Mouse (Mus musculus): ENCODE measurements at regions not wholly inside any gene's neighbourhood (a gene's known extent, or its start where the extent isn't known, plus 50 kb on each side); places are given as distances from the start of the nearest gene placed in this dataset.

DNA sequence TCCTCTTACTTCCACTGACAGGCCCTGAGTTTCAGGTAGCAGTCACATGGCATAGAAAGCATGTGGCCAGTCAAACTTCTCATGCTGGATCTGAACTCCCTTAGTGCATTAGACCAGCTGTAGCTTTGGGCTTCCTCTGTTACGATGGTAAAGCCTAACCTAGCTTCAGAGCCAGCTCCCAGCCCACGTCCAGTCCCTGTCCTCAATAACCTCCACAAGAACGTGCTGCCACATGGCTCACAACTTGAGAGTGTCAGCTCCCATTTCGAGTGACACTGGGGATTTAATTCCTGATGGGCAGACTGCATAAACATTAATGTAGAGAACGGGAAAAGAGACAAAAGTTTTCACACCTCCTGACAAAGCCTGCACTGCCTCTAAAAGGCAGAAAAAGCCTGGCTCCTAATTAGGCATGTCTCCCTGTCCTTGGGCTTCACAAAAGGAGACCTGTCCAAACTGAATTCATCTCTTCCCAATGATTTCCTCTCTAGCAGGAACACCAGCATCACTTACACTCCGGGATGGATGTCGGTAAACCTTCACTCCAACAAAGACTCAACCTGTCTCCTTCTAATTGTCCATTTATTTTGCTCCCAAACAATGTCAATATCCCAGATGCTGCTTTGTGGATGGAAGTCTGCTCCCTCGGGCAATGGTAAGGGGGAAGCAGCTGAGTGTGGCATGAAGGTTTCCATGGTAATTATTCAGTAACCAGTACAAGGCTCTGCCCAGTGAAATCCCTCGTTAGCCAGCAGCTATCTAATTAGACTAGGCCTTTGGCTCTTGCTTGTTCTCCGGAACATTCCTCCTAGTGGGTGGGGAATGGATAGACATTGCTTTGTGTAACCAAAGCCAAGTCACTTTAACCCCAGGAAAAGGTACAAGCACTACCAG lies 408.1 kb upstream of the Kdm8 start:
- Histone ChIP-seq H3K4me1 (ENCODE audit: control insufficient read depth, insufficient read depth, insufficient read length, low read length) (no peaks in the 10 kb centered on the region), H3K27ac (ENCODE audit: insufficient read depth, low read depth, low read length) (no peak overlapping the region), H3K36me3 (ENCODE audit: control insufficient read depth, insufficient read depth, low read length) (no peaks in the 10 kb centered on the region), H3K4me3 (ENCODE audit: low read depth, low read length) (no peak overlapping the region), H3K27me3 (ENCODE audit: control insufficient read depth, insufficient read depth, low read length) (no peaks in the 10 kb centered on the region)
- WGBS = 71% methylated on average over 10 of the region's 10 CpGs
- TF ChIP-seq CTCF (IDR thresholded peaks at IDR 0.05; ENCODE audit: extremely low read depth, insufficient read length, insufficient replicate concordance, low read depth, low read length) = no peak
- no peak for TF ChIP-seq POLR2A (IDR thresholded peaks at IDR 0.05; ENCODE audit: low read depth, low read length)

DNA sequence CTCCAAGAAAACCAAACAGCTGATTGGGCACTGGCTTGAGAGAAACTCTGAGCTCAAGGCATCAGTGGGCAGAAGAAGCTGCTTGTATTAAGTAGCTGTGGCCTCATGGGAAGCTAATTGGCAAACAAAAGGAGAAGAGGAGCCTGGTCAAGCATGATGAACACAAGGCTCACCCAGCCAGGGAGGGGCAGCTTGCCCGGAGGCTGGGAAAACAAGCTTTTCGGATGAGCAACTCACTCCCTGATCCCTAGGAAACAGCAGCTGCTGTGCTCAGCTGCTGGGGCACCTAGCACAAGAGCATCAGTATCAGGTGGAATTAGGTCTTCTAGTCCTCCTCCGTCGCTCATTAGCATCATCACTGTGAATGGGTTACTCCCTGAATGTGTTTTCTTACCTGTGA lies 405.6 kb upstream of the Kdm8 start:
- TF ChIP-seq CTCF (IDR thresholded peaks at IDR 0.05; ENCODE audit: extremely low read depth, insufficient read length, insufficient replicate concordance, low read depth, low read length) = no peak
- TF ChIP-seq POLR2A (IDR thresholded peaks at IDR 0.05; ENCODE audit: low read depth, low read length) = no peak
- Histone ChIP-seq H3K4me1 (ENCODE audit: control insufficient read depth, insufficient read depth, insufficient read length, low read length) (no peaks in the 10 kb centered on the region), H3K36me3 (ENCODE audit: control insufficient read depth, insufficient read depth, low read length) (no peaks in the 10 kb centered on the region), H3K27ac (ENCODE audit: insufficient read depth, low read depth, low read length) (no peak overlapping the region), H3K27me3 (ENCODE audit: control insufficient read depth, insufficient read depth, low read length) (no peaks in the 10 kb centered on the region), H3K4me3 (ENCODE audit: low read depth, low read length) (no peak overlapping the region)
- WGBS = 86% methylated on average over 4 of the region's 4 CpGs

DNA sequence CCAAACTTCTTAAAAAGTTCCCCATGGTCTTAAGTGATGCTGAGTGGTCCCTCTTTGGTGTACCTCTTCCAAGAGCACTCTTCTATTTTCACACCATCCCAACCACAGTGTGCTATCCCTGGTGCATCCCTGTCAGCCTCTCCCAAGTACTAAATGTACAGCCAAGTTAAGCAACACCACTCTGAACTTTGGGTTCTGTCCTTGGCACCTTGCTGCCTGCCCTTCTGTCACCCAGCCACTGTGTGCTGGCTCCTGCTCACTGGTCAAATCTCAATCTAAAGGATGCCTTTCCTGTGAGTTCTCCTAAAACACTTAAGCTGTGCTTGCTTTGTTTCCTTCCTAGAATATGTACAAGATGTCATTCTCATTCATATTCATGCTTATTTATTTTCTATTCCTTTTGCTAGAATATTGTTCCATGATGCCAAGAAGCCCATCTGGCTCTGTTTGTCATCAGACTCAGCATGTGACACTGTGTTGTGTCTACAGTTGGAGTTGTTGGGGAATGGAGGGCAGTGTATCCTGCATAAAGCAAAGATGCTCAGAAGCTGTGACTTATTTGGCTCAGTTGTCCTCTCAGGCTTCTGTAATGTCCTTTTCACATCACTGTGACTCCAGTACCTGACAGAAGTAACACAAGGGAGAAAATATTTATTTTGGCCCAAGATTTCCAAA lies 388.4 kb upstream of the Kdm8 start:
- Histone ChIP-seq H3K27me3 (ENCODE audit: control insufficient read depth, insufficient read depth, low read length) (no peaks in the 10 kb centered on the region), H3K36me3 (ENCODE audit: control insufficient read depth, insufficient read depth, low read length) (no peaks in the 10 kb centered on the region), H3K4me3 (ENCODE audit: low read depth, low read length) (no peak overlapping the region), H3K27ac (ENCODE audit: insufficient read depth, low read depth, low read length) (no peak overlapping the region), H3K4me1 (ENCODE audit: control insufficient read depth, insufficient read depth, insufficient read length, low read length) (no peaks in the 10 kb centered on the region)
- TF ChIP-seq CTCF (IDR thresholded peaks at IDR 0.05; ENCODE audit: extremely low read depth, insufficient read length, insufficient replicate concordance, low read depth, low read length) (no peak), POLR2A (IDR thresholded peaks at IDR 0.05; ENCODE audit: low read depth, low read length) (no peak)

GRCm38 (mm10) chr7:125102464-125102863 lies 342.0 kb upstream of the Kdm8 start:
- 94% methylated on average over 4 of the region's 4 CpGs for WGBS
- Histone ChIP-seq H3K27ac (ENCODE audit: insufficient read depth, low read depth, low read length) (no peak overlapping the region), H3K4me1 (ENCODE audit: control insufficient read depth, insufficient read depth, insufficient read length, low read length) (no peaks in the 10 kb centered on the region), H3K36me3 (ENCODE audit: control insufficient read depth, insufficient read depth, low read length) (no peaks in the 10 kb centered on the region), H3K4me3 (ENCODE audit: low read depth, low read length) (no peak overlapping the region), H3K27me3 (ENCODE audit: control insufficient read depth, insufficient read depth, low read length) (no peaks in the 10 kb centered on the region)
- TF ChIP-seq CTCF (IDR thresholded peaks at IDR 0.05; ENCODE audit: extremely low read depth, insufficient read length, insufficient replicate concordance, low read depth, low read length) (no peak), POLR2A (IDR thresholded peaks at IDR 0.05; ENCODE audit: low read depth, low read length) (no peak)

DNA sequence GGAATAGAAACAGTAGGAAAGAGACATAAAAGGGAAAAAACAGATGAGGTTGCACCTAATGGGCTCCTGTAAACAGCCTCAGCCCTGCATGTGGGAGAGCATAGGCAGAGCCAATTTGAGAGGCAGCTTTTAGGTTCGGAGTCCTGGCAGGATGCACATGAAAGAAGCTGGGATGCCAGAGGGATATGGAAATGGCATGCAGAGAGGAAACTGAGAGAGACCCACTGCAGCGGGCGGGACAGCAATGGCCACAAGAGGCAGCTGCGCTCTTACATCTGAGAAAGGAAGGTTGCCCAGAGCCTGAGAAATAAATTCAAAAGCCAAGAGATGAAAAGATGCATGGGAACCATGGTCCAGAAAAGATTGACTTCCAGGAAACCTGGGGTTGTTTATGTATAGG lies 340.5 kb upstream of the Kdm8 start:
- 72% methylated on average over 4 of the region's 4 CpGs for WGBS
- TF ChIP-seq CTCF (IDR thresholded peaks at IDR 0.05; ENCODE audit: extremely low read depth, insufficient read length, insufficient replicate concordance, low read depth, low read length) (no peak), POLR2A (IDR thresholded peaks at IDR 0.05; ENCODE audit: low read depth, low read length) (no peak)

GRCm38 (mm10) chr7:125112820-125113273 lies 331.6 kb upstream of the Kdm8 start:
- H3K4me1 ChIP-seq (ENCODE audit: control insufficient read depth, insufficient read depth, insufficient read length, low read length) = no peaks in the 10 kb centered on the region
- TF ChIP-seq CTCF (IDR thresholded peaks at IDR 0.05; ENCODE audit: extremely low read depth, insufficient read length, insufficient replicate concordance, low read depth, low read length) = no peak
- TF ChIP-seq POLR2A (IDR thresholded peaks at IDR 0.05; ENCODE audit: low read depth, low read length) = no peak
- WGBS = 77% methylated on average over 9 of the region's 9 CpGs
- no peak overlapping the region for H3K27ac ChIP-seq (ENCODE audit: insufficient read depth, low read depth, low read length)
- no peaks in the 10 kb centered on the region for H3K36me3 ChIP-seq (ENCODE audit: control insufficient read depth, insufficient read depth, low read length)
- H3K4me3 ChIP-seq (ENCODE audit: low read depth, low read length) = no peak overlapping the region
- H3K27me3 ChIP-seq (ENCODE audit: control insufficient read depth, insufficient read depth, low read length) = no peaks in the 10 kb centered on the region

More for the DNA sequence above, 340.5 kb upstream of the Kdm8 start:
- H3K36me3 ChIP-seq (ENCODE audit: control insufficient read depth, insufficient read depth, low read length) = no peaks in the 10 kb centered on the region
- H3K4me3 ChIP-seq (ENCODE audit: low read depth, low read length) = no peak overlapping the region
- H3K4me1 ChIP-seq (ENCODE audit: control insufficient read depth, insufficient read depth, insufficient read length, low read length) = no peaks in the 10 kb centered on the region
- H3K27ac ChIP-seq (ENCODE audit: insufficient read depth, low read depth, low read length) = no peak overlapping the region
- H3K27me3 ChIP-seq (ENCODE audit: control insufficient read depth, insufficient read depth, low read length) = no peaks in the 10 kb centered on the region

- no peak overlapping the region for H3K4me3 ChIP-seq (ENCODE audit: low read depth, low read length)
- H3K4me1 ChIP-seq (ENCODE audit: control insufficient read depth, insufficient read depth, insufficient read length, low read length) = no peaks in the 10 kb centered on the region
- H3K27ac ChIP-seq (ENCODE audit: insufficient read depth, low read depth, low read length) = no peak overlapping the region
- WGBS = 71% methylated on average over 8 of the region's 8 CpGs
- H3K36me3 ChIP-seq (ENCODE audit: control insufficient read depth, insufficient read depth, low read length) = no peaks in the 10 kb centered on the region
- H3K27me3 ChIP-seq (ENCODE audit: control insufficient read depth, insufficient read depth, low read length) = no peaks in the 10 kb centered on the region
- no peak for TF ChIP-seq CTCF (IDR thresholded peaks at IDR 0.05; ENCODE audit: extremely low read depth, insufficient read length, insufficient replicate concordance, low read depth, low read length)
- TF ChIP-seq POLR2A (IDR thresholded peaks at IDR 0.05; ENCODE audit: low read depth, low read length) = no peak
Observed at GRCm38 (mm10) chr7:125115322-125115996, 329.0 kb upstream of the Kdm8 start.
